Mouse (Mus musculus): ENCODE data around the gene Isyna1.

Isyna1 gene

DNA sequence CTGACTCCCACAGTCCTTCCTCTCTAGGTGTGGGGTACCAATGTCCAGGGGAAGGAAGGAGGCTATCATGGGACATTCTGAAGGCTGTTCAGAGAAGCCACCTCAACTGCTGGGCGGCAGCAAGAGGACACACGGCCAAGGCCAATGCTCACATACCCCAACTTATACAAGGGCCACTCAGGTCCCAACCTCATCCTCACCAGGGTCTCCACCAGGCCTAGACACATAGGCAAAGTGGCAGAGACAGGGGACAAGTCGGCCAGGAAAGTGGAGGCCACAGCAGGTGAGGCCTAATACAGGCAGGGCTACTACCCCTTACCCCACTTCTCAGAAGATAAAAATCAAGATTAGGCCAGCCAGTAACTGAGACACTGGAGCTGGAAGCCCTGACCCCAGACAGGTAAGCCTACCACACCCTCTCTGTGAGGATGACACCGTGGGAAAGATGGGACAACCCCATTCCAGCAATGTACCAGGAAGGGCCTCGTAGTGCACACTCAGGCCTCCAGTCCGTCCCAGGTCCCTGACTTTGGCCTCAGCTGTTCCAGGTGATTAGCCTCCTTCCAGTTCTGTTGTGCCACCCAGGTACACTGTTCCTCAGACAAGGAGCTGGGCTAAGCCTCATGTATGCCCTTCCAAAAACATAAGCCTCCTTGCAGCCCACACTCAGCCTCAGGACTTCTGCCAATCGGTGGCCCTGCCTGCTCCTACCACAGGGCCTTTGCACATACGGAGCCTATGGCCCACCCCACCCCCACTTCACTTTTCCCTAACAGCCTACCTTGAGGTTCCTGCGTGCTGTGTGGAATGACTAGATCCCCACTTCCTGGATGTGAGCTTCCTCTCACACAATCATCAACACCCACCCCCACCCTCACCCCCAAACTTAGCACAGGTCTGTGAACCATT lies 12.0 kb downstream of the Isyna1 start:
- no peaks in the 10 kb centered on the region for H3K27me3 ChIP-seq (ENCODE audit: control insufficient read depth, insufficient read depth, low read length, poor library complexity, severe bottlenecking)
- no peak for DNase-seq (ENCODE audit: low read depth, low spot score)
- H3K36me3 ChIP-seq (ENCODE audit: control insufficient read depth, insufficient read depth, low read length, poor library complexity, severe bottlenecking) = no peaks in the 10 kb centered on the region

- no peaks in the 10 kb centered on the region for H3K27me3 ChIP-seq (ENCODE audit: control insufficient read depth, insufficient read depth, low read length, poor library complexity, severe bottlenecking)
- DNase-seq (ENCODE audit: low read depth, low spot score) = no peak
- H3K36me3 ChIP-seq (ENCODE audit: control insufficient read depth, insufficient read depth, low read length, poor library complexity, severe bottlenecking) = no peaks in the 10 kb centered on the region
These were observed 12.8 kb downstream of the Isyna1 start for GRCm38 (mm10) chr8:70606780-70607602.

- H3K36me3 ChIP-seq (ENCODE audit: control insufficient read depth, insufficient read depth, low read length, poor library complexity, severe bottlenecking) = no peaks in the 10 kb centered on the region
- no peak for DNase-seq (ENCODE audit: low read depth, low spot score)
- no peaks in the 10 kb centered on the region for H3K27me3 ChIP-seq (ENCODE audit: control insufficient read depth, insufficient read depth, low read length, poor library complexity, severe bottlenecking)
These were observed 13.4 kb downstream of the Isyna1 start for GRCm38 (mm10) chr8:70607603-70607897.

GRCm38 (mm10) chr8:70607898-70608748 lies 13.9 kb downstream of the Isyna1 start:
- DNase-seq (ENCODE audit: low read depth, low spot score) = peak; percentile 64
- no peaks in the 10 kb centered on the region for H3K27me3 ChIP-seq (ENCODE audit: control insufficient read depth, insufficient read depth, low read length, poor library complexity, severe bottlenecking)
- no peaks in the 10 kb centered on the region for H3K36me3 ChIP-seq (ENCODE audit: control insufficient read depth, insufficient read depth, low read length, poor library complexity, severe bottlenecking)

DNA sequence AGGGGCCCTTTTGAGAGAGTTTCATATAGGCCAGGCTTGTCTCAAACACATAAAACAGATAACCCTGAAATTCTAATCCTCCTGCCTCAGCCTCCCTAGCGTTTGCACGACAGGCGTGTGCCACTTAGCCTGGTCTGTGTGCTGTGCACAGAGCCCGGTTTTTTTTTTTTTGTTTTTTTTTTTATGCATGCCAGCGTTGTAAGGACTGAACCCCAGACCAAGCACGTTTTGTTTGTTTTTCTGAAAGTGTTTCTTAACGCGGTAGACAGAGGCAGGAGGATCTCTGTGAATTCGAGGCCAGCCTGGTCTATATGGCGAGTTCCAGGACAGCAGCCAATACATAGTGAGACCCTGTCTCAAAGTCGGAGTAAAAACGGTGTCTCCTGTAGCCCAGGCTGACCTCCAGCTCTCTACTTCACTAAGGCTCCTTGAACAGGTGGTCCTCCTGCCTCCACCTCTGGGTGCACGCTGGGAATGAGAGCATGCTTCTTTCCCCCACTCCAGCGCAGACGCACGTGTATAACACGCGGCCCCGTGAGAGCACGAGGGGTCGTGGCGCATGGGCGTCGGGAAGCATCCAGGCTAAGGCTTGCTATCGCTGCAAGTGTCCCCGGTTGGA lies 14.7 kb downstream of the Isyna1 start, which contains the start of gene Ssbp4:
Gene Ssbp4, minus strand, starts transcription at position 124 of the 619 bp plus-strand sequence.
- no peak for DNase-seq (ENCODE audit: low read depth, low spot score)
- H3K27me3 ChIP-seq (ENCODE audit: control insufficient read depth, insufficient read depth, low read length, poor library complexity, severe bottlenecking) = no peaks in the 10 kb centered on the region
- no peaks in the 10 kb centered on the region for H3K36me3 ChIP-seq (ENCODE audit: control insufficient read depth, insufficient read depth, low read length, poor library complexity, severe bottlenecking)

DNA sequence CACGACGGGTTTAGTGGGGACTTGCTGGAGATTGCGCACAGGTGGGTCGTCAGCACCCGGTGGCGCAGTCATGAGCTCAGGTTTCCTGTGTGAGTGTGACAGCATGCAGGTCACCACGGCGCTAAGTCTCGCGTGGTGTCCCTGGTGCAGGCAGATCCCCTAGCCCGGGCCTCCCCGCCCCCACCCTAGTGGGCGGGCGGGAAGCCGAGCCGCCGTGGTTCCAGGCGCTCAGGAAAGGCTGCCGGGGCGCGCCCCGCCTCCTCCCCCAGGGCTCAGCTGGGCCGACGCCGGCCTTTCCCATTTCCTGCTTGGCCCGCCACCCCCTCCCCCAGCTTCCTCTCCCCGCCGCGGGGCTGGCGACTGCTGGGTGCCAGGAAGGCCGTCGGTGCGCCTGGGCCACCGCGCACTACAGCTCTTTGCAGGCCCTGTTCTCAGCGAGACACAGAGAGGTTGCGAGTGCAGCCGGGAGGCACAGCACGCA lies 15.2 kb downstream of the Isyna1 start:
- peak; percentile 93 for DNase-seq (ENCODE audit: low read depth, low spot score)
- Histone ChIP-seq H3K36me3 (ENCODE audit: control insufficient read depth, insufficient read depth, low read length, poor library complexity, severe bottlenecking) (no peaks in the 10 kb centered on the region), H3K27me3 (ENCODE audit: control insufficient read depth, insufficient read depth, low read length, poor library complexity, severe bottlenecking) (no peaks in the 10 kb centered on the region)

DNA sequence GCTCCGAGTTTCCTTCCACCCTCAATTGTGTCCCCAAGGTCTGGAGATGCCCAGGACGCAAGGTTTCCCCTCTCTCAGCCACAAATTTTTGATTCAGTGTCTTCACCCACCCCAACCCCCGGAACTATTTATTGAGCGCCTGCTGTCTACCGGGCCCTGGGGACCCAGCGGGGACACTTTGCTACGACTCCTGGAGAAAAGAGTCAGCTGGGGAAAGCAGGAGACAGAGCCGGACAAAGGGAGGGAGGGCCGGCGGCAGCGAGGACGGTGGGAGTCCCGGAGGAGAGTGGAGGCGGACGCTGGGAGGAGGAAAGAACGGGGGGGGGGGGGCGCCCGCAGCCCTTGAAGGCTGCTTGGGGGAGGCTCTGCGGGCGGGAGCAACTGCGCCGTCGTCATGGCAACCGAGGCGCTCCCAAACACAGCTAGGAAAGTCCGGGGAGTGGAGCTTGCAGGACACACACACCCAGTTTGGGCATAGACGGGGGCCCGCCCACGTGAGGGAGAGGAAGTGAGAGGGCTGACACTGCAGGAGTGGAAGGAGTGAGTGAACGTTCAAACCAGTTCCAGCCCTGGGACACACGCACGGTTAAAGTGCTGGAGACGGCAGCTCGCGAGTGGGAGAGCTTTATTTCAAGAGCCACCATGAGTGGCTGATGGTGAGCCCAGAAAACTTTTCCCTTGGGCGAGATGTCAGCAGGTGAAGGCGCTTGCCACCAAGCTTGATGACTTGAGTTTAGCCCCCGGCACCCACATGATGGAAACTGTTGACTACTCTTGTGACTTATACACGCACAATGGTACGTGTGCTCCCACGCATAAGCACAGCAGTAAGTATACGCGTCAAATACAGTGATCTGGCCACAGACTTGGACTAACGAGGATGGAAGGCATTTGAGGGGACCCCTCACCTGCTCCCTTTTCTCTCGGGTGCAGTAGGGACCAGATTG lies 15.9 kb downstream of the Isyna1 start:
- no peaks in the 10 kb centered on the region for H3K27me3 ChIP-seq (ENCODE audit: control insufficient read depth, insufficient read depth, low read length, poor library complexity, severe bottlenecking)
- no peaks in the 10 kb centered on the region for H3K36me3 ChIP-seq (ENCODE audit: control insufficient read depth, insufficient read depth, low read length, poor library complexity, severe bottlenecking)
- DNase-seq (ENCODE audit: low read depth, low spot score) = peak; percentile 98

- Histone ChIP-seq H3K36me3 (ENCODE audit: control insufficient read depth, insufficient read depth, low read length, poor library complexity, severe bottlenecking) (no peaks in the 10 kb centered on the region), H3K27me3 (ENCODE audit: control insufficient read depth, insufficient read depth, low read length, poor library complexity, severe bottlenecking) (no peaks in the 10 kb centered on the region)
- peak; percentile 86 for DNase-seq (ENCODE audit: low read depth, low spot score)
These were observed 16.9 kb downstream of the Isyna1 start for GRCm38 (mm10) chr8:70610796-70611771.

DNA sequence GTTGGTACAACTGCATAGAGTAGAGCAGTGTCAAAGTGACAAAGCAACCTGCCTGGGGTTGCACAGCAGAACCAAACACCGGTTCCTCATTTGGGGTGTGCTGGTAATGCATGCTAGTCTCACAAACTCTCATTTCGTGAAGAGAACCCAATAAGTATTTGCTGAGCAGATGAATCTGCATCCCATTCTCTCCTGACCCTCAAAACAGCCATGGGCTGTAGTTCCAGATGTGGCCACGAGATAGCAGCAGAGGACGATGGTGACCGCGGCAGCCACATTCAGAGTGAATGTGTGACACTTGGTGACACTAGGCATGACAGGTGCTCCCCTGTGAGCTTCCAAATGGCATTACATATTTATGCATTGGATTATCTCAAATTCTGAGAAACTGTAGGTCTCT lies 17.7 kb downstream of the Isyna1 start:
- no peaks in the 10 kb centered on the region for H3K36me3 ChIP-seq (ENCODE audit: control insufficient read depth, insufficient read depth, low read length, poor library complexity, severe bottlenecking)
- peak; percentile 95 for DNase-seq (ENCODE audit: low read depth, low spot score)
- no peaks in the 10 kb centered on the region for H3K27me3 ChIP-seq (ENCODE audit: control insufficient read depth, insufficient read depth, low read length, poor library complexity, severe bottlenecking)

DNA sequence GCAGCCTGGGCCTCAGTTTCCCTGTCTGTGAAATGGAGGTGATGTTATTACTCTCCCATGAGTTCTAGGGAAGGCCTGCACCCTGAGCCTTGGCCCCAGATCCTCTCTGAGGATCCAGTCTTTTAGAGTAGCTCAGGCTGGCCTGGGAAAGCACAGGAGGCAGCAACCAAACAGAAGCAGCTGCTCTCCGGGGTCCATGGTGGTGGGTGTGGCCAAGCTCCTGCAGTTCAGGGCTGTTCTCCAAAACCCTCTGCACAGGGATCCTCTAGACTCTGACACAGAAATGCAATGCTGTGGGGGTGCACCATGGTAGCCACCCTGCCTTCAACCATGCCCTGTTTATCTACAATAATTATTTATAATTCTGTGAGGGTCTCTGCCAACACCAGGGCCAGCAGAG lies 19.6 kb downstream of the Isyna1 start:
- Histone ChIP-seq H3K36me3 (ENCODE audit: control insufficient read depth, insufficient read depth, low read length, poor library complexity, severe bottlenecking) (no peaks in the 10 kb centered on the region), H3K27me3 (ENCODE audit: control insufficient read depth, insufficient read depth, low read length, poor library complexity, severe bottlenecking) (no peaks in the 10 kb centered on the region)
- no peak for DNase-seq (ENCODE audit: low read depth, low spot score)

- DNase-seq (ENCODE audit: low read depth, low spot score) = no peak
- no peaks in the 10 kb centered on the region for H3K36me3 ChIP-seq (ENCODE audit: control insufficient read depth, insufficient read depth, low read length, poor library complexity, severe bottlenecking)
- H3K27me3 ChIP-seq (ENCODE audit: control insufficient read depth, insufficient read depth, low read length, poor library complexity, severe bottlenecking) = no peaks in the 10 kb centered on the region
These were observed 20.3 kb downstream of the Isyna1 start for GRCm38 (mm10) chr8:70614469-70614868.

DNA sequence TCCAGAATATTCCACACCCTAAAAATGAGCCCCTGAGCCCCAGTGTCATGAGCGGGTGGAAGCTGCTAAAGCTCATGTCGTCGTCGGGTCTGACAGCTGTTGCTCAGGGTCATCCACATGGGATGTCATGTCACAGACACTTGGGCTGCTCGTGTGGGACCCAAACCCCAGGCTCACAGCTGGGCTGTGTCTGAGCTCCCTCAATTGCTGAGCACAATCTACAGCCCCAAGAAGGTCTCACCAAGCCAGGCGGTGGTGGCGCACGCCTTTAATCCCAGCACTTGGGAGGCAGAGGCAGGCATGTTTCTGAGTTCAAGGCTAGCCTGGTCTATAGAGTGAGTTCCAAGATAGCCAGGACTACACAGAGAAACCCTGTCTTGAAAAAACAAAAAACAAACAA lies 21.1 kb downstream of the Isyna1 start:
- no peak for DNase-seq (ENCODE audit: low read depth, low spot score)
- no peaks in the 10 kb centered on the region for H3K36me3 ChIP-seq (ENCODE audit: control insufficient read depth, insufficient read depth, low read length, poor library complexity, severe bottlenecking)
- no peaks in the 10 kb centered on the region for H3K27me3 ChIP-seq (ENCODE audit: control insufficient read depth, insufficient read depth, low read length, poor library complexity, severe bottlenecking)

Measured in splenic B cell, adult 2 months (primary cell).